12 mouse cellular contexts compared by ENCODE assay signal in genomic region chr1:165579332-165579731, GRCm38 (mm10). TPM values are rescaled to one million over a fixed set of nuclear protein-coding genes. Genes with fewer than 3 reads are reported as not detected.
DNase-seq lines count a peak whose midpoint lies in the region; TF ChIP-seq lines count a peak whose summit lies in the region.
"Had no signal": no experiment of that assay in that cellular context is flagged by ENCODE, and none has a peak within 500 bp of the region (broad histone marks: within the 10 kb centered on the region; RNA-seq: fewer than 3 reads in every experiment).

No protein-coding gene starts in this region.

- TF ChIP-seq EP300 in CH12.LX (IDR thresholded peaks at IDR 0.05; ENCODE audit: low read length) = no peak

- peaks cover 0 to 6% of the 10 kb centered on the region in 2 experiments; a peak in 2 of 4 replicates for H3K4me1 ChIP-seq in CH12.LX (ENCODE audit: control insufficient read depth in 1 of 2, insufficient read depth in 2 of 2)
- H3K4me1 ChIP-seq: hindbrain, embryonic 12.5 days; liver, embryonic 15.5 days had no signal

- H3K9ac ChIP-seq in CH12.LX (ENCODE audit: insufficient read depth, low read depth) = no peak overlapping the region
- H3K9ac ChIP-seq: hindbrain, embryonic 12.5 days; liver, embryonic 15.5 days had no signal

- in situ Hi-C loops in CH12.LX (cut with MboI; ENCODE audit: low pct_ligation_motif_present, low pct_unique_long_range_greater_than_20kb, low sequenced_read_pairs) = no loop called here

- H3K27me3 ChIP-seq in CH12.LX (replicated peaks) = no peaks in the 10 kb centered on the region
- H3K27me3 ChIP-seq: hindbrain, embryonic 12.5 days; liver, embryonic 15.5 days had no signal

- no peaks in the 10 kb centered on the region for H3K9me3 ChIP-seq in CH12.LX (replicated peaks; ENCODE audit: low read length)
- H3K9me3 ChIP-seq: hindbrain, embryonic 12.5 days; liver, embryonic 15.5 days had no signal

- TF ChIP-seq RAD21 in CH12.LX (IDR thresholded peaks at IDR 0.05; ENCODE audit: low read depth, low read length) = peak; percentile 43

- H3K79me2 ChIP-seq in CH12.LX (replicated peaks; ENCODE audit: control insufficient read depth, extremely low read depth, insufficient read depth, poor library complexity, severe bottlenecking) = no peaks in the 10 kb centered on the region

- no peak overlapping the region for H3K4me3 ChIP-seq in left cerebral cortex, adult 2 months
- no peak overlapping the region for H3K4me3 ChIP-seq in CH12.LX (replicated peaks in 1 of 3; ENCODE audit: low read depth in 2 of 3, low read length in 2 of 3, poor library complexity in 1 of 3)
- H3K4me3 ChIP-seq: hindbrain, embryonic 12.5 days; liver, embryonic 15.5 days had no signal

- no peak for TF ChIP-seq POLR2A in CH12.LX (IDR thresholded peaks at IDR 0.05; ENCODE audit: low read depth, low read length)

- intact Hi-C loops in left cerebral cortex, adult 2 months (cut with DNase I) = no loop called here
- intact Hi-C loops in left cerebral cortex, postnatal 36 days (cut with DNase I) = no loop called here

- dilution Hi-C loops in CH12.LX (cut with MboI; ENCODE audit: extremely low pct_ligation_motif_present, extremely low pct_unique_long_range_greater_than_20kb, low sequenced_read_pairs) = no loop called here

- H3K36me3 ChIP-seq in CH12.LX (replicated peaks in 1 of 2; ENCODE audit: control insufficient read depth in 1 of 2, insufficient read depth in 1 of 2, low read length in 1 of 2) = no peaks in the 10 kb centered on the region
- H3K36me3 ChIP-seq: hindbrain, embryonic 12.5 days; liver, embryonic 15.5 days had no signal

- peak; percentile 62 for TF ChIP-seq CTCF in left cerebral cortex, adult 2 months (IDR thresholded peaks at IDR 0.05)
- TF ChIP-seq CTCF in CH12.LX (conservative IDR thresholded peaks at IDR 0.05 in 1 of 2, IDR thresholded peaks at IDR 0.05 in 1 of 2; ENCODE audit: low read depth in 2 of 2, low read length in 2 of 2) = peak; percentile 23 to 68; a peak in 3 of 4 replicates

- no peak for DNase-seq in left cerebral cortex, adult 2 months (ENCODE audit: extremely low spot score in 1 of 2, low spot score in 2 of 2)
- no peak for DNase-seq in left cerebral cortex, postnatal 36 days (ENCODE audit: low spot score in 2 of 2)
- DNase-seq in CH12.LX (ENCODE audit: extremely low read depth) (peak; percentile 40), MN1 (ENCODE audit: low spot score) (peak; percentile 22)
- DNase-seq in embryo, embryonic 11.5 days (ENCODE audit: low read depth, low spot score) = peak; percentile 16
- DNase-seq in right cerebral cortex, postnatal 4 days = no peak
- DNase-seq in urinary bladder, adult 18-20 months (ENCODE audit: low spot score in 2 of 2) = no peak
- no peak for DNase-seq in right cerebral cortex, adult 18-20 months
- DNase-seq: adrenal gland, postnatal 36 days; gastrocnemius, postnatal 36 days had no signal

- no peak overlapping the region for H3K27ac ChIP-seq in left cerebral cortex, adult 2 months
- no peak overlapping the region for H3K27ac ChIP-seq in CH12.LX (ENCODE audit: insufficient read depth, low read depth)
- H3K27ac ChIP-seq: hindbrain, embryonic 12.5 days; liver, embryonic 15.5 days had no signal

- H3K4me2 ChIP-seq in CH12.LX (ENCODE audit: insufficient read depth, low read depth, poor library complexity, severe bottlenecking) = no peak overlapping the region
- H3K4me2 ChIP-seq: hindbrain, embryonic 12.5 days; liver, embryonic 15.5 days had no signal

TF ChIP-seq in CH12.LX, 34 proteins besides CTCF, POLR2A, EP300 and RAD21:
- peak; percentile 35; the same call in 1 of the 2 replicates for TF ChIP-seq SMC3 (IDR thresholded peaks at IDR 0.05; ENCODE audit: low read depth, low read length)
- TF ChIP-seq HCFC1 (IDR thresholded peaks at IDR 0.05; ENCODE audit: low read depth, low read length) = no peak

RNA-seq across cellular contexts. Expression of gene Mpzl1, which starts 55.0 kb away (rescaled TPM):
- total RNA-seq in left cerebral cortex, adult 2 months (2021) = 10 to 100 TPM; 24.0 to 24.8 TPM
- total RNA-seq in left cerebral cortex, postnatal 36 days (2021) = 10 to 100 TPM; 30.0 to 31.6 TPM
- 5.0 and 6.5 TPM in 2 replicates for total RNA-seq in CH12.LX (2012; rRNA removed)
- total RNA-seq in CH12.LX (2014; rRNA removed) = 2.0 and 2.8 TPM in 2 replicates
- 6.2 and 6.7 TPM in 2 replicates for polyA plus RNA-seq in CH12.LX (2012; ENCODE audit: insufficient read length, low read depth)

Comparison
In these comparisons a context has a peak if more than half of its experiments do, and no peak if none do; other contexts are left out.
1. DNase-seq: peak in CH12.LX (single experiment), MN1 (single experiment) and embryo, embryonic 11.5 days (single experiment); none in left cerebral cortex, adult 2 months (0 of 2), left cerebral cortex, postnatal 36 days (0 of 2), right cerebral cortex, postnatal 4 days (single experiment), urinary bladder, adult 18-20 months (0 of 2) and right cerebral cortex, adult 18-20 months (single experiment).